Mouse (Mus musculus): ENCODE measurements around the gene Daam1.
"Not testable (repeated sequence)": the region's sequence is repeated elsewhere in the genome, so short reads cannot be mapped to it uniquely, and the experiment has no call there.

Gene Daam1

DNA sequence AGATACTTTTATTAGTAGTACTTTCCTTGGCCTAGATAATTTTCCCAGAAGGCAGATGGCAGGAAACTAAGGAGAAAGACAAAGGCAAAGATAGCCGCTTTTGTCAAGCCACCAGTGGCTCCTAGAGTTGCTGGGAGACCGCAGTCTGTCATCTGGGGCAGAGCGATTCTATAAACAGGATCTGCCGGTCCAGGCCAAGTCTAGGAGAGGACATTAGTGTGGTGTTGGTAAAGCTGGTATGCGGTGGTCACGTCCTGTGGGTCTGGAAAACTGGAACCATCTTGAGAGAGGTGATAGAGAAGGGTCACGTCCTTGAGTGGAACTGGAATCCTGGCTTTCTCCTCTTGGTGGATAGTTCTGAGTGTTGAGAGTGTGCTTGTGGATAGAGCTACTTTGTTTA is 3.2 kb downstream of the Daam1 start:
- no peak for DNase-seq (ENCODE audit: low read depth)

GRCm38 (mm10) chr12:71835966-71836668 is 5.2 kb downstream of the Daam1 start:
- peak; percentile 31 for DNase-seq (ENCODE audit: low read depth)

- DNase-seq (ENCODE audit: low read depth) = no peak
Observed at GRCm38 (mm10) chr12:71836776-71837175, 5.9 kb downstream of the Daam1 start.

DNA sequence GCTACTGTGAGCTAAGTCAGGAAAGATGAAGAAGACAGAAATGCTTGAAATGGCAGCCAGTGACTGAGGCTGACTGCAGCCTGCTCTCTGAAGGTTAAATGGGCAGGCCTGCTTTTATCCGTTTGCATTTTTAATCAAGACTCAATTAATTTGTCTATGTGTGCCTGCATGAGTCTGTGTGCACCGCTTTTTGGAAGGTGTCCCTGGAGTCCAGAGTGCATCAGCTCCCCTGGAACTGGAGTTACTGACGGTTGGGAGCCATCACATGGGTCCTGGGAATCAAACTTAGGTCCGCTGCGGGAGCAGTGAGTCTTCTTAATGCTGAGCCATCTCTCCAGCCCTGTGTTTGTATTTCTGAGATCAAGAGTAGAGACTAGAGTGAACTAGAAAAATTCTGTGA is 6.7 kb downstream of the Daam1 start:
- no peak for DNase-seq (ENCODE audit: low read depth)

- no peak for DNase-seq (ENCODE audit: low read depth)
Observed at GRCm38 (mm10) chr12:71838230-71838629, 7.4 kb downstream of the Daam1 start.

DNA sequence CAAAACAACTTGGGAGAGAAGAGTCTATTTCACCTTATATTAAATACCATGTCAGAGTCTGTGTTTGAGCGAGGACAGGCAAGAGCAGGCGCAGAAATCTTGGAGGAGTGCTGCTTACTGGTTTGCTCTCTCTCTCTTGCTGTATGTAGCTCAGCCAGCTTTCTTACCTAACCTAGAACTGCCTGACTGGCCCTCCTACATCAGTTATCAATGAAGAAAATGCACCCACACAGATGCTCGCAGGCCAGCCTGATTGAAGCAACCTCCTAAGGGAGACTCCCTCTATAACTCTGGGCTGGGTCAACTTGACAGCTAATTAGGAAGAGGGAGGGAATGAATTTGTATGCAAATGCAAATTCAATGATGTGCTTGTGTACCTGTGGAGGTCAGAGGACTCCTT is 8.8 kb downstream of the Daam1 start:
- no peak for DNase-seq (ENCODE audit: low read depth)

DNA sequence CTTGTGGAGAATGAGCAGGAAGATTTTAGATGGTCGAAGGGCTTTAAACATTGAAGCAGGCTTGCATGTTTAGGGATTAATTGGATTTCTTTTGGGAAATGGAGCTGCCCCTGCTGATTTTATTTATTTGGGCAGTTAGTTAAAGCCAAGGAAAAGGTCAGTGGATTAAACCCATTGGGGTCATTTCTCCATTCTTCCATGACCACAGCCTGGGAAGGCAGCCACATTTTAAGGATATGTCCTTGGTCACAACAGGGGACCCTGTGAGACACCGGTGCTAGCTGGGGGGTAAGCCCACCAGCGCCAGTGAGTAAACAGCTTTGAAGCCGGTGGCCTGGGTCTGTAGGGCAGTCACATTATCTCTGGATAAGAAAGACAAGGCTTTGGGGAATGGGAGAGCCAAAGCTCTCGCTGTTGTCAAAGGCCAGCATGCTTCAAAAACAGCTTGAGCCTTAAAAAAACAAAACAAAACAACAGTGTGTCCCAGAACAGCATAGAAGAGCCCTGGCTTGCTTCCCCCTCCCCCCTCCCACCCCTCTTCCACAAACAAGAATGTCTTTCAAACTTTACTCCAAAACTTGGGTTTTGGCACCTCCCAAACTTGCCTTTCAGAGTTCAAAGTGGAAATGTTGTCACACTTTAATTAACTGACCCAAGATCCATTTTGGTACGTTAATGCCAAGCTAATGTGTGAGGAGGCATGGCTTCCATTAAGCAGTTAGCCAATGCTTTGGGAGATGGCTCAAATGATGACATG is 9.7 kb downstream of the Daam1 start:
- no peak for DNase-seq (ENCODE audit: low read depth)

GRCm38 (mm10) chr12:71842006-71842405 is 11.1 kb downstream of the Daam1 start:
- no peak for DNase-seq (ENCODE audit: low read depth)

- no peak for DNase-seq (ENCODE audit: low read depth)
Observed at GRCm38 (mm10) chr12:71842588-71842987, 11.7 kb downstream of the Daam1 start.

DNA sequence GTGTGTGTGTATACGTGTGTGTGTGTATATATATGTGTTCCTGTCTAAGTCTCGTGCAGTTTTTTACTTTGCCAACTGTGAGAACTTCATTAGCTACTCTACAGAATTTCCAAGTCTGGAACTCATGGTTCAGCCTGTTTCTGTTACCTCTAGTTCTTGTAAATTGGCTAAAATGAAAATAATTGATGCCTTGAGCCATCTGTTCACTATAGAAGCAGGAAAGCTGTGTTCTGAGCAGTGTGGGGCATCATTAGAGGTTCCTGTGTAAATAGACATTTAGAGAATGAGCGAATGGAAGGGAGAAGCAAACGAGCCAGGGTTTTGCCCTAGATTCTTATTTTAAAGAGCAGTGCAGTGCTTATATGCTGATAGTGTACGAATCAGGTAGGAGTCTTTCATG is 14.6 kb downstream of the Daam1 start:
- DNase-seq (ENCODE audit: low read depth) = no peak

DNA sequence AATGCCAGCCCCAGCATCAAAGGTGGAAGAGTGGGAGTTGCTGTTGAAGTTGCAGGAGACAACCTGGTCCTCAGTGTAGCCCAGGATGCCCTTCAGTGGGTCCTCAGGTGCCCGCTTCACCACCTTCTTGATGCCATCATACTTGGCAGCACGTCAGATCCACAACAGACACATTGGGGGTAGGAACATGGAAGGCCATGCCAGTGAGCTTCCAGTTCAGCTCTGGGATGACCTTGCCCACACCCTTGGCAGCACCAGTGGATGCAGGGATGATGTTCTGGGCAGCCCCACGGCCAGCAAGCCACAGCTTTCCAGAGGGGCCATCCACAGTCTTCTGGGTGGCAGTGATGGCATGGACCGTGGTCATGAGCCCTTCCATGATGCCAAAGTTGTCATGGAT is 15.5 kb downstream of the Daam1 start:
- not testable (repeated sequence) for DNase-seq (ENCODE audit: low read depth)

GRCm38 (mm10) chr12:71847024-71847423 is 16.1 kb downstream of the Daam1 start:
- DNase-seq (ENCODE audit: low read depth) = not testable (repeated sequence)

DNA sequence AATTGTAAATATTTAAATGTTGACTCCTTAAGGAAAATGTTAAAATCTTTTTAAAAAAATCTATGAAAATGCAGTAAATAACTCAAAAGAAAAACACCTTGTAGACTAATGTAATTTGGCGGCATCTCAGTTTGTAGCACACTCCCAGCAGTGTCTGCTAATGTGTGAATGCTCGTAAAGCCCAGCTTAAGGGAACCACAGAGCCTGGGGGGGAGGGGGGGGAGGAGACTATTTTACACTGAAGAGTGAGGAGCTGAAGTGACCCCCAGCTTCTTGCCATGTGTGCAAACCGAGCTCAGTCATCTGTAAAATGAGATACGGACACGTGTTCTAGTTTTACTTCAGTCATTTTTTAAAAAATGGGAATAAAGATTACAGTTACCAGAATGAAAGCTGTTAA is 16.7 kb downstream of the Daam1 start:
- DNase-seq (ENCODE audit: low read depth) = no peak

GRCm38 (mm10) chr12:71848037-71848776 is 17.3 kb downstream of the Daam1 start:
- no peak for DNase-seq (ENCODE audit: low read depth)

- DNase-seq (ENCODE audit: low read depth) = no peak
Observed at GRCm38 (mm10) chr12:71849051-71849450, 18.2 kb downstream of the Daam1 start.

DNA sequence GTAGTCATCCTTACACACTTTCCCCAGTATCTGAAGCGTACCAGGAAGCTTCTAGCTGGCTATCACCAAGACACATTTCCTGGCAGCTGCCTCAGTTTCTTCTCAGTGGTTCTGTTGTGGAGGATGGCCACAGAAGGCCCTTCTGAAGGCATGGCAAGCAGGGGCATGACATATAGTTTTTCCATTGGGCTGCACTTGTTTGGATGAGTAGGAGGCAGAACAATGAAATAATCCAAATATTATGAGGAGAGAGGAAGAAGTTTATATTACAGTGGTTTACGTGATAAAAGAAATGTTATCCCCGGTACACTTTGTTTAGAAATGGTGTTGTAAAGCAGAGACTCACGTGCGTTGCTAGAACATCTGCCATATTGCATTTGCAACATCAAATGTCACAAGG is 19.3 kb downstream of the Daam1 start:
- no peak for DNase-seq (ENCODE audit: low read depth)

DNA sequence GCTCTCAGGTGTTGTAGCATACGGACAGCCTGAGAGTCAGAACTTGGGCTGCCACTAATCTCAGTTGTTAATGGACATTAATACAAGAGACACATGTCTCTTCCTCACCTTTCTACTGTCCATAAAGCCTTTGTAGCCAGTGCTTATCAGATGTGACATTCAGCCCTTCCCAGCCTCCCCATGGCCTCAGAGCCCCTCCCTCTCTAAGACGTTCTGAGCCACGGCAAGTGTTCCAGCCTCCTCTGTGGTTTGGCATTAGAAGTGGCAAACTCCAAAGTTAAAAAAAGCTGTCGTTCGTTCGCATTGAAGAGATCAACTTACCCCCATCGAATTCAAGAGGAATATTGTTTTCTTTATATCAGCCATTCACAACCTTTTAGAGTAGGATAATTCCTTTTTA is 21.8 kb downstream of the Daam1 start:
- no peak for DNase-seq (ENCODE audit: low read depth)

DNA sequence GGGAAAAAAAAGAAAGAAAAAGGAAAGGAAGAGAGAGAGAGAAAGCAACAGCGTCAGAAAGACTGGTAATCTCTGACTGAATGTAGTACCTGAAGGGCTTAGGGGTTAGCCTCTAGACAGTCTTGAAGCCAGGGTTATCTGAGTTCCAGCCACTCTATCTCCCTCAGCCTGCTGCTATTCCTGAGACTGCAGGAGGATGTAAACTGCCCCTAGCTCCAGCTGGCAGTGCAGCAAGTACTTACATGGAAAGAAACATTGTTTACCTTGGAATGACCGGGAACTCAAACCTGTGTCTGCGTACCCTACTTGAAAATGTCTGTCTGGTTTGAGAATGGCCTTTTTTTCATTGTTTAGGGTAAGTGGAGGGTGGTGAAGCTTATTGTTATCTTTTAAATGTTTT is 22.8 kb downstream of the Daam1 start:
- DNase-seq (ENCODE audit: low read depth) = no peak

DNA sequence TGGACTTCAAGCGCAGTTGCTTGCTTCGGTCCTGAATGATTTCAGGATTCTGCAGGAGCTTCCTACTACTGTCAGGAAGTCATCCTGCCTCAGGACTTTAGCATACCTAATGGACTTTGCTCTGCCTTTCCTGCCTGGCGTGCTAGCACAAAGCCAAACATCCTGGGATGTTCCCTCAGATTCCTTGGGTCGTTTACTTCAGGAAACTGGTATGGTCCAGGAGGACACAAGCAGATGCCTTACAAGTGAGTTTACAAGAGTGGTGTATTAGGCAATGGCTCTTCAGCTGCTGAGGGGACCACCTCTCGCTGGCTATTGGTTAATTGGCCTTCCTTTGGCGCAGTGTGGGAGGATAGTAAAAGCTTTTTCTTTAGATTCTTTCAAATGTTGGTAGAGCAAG is 23.3 kb downstream of the Daam1 start:
- no peak for DNase-seq (ENCODE audit: low read depth)

DNA sequence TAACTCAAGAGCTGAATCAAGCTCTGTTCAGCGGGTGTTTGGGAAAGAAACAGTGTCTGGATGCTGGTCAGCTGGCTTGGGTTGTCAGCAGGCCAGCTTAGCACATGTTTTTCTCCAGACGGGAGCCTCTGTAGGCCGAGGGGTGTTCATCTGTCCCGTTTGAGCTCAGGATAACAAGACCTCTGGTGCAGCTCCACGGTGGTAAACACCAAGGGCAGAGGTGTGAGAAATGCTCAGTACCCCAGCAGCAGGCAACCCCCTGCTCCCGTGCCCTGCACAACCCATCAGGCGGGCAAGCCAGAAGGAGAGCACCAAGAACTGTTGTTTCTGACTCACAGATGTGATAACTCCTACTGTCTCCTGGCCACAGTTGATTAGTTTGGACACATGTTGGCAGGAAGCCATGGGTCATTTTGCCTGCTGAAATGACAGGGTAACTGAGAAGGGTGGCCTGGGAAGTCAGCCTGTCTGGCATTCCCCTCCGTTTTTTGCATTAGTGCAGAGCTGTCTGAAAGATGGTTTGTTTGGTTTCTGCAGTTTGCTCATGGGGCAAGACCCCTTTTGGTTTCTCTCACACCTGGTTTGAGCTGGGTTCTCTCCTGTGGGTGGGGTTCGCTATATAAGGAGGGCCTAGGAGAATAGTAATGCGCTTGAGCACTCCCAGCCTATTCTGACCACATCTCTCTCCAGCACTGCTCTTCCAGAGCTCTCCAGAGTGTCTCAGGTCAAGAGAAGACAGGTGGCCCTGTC is 25.0 kb downstream of the Daam1 start:
- peak; percentile 81 for DNase-seq (ENCODE audit: low read depth)

DNA sequence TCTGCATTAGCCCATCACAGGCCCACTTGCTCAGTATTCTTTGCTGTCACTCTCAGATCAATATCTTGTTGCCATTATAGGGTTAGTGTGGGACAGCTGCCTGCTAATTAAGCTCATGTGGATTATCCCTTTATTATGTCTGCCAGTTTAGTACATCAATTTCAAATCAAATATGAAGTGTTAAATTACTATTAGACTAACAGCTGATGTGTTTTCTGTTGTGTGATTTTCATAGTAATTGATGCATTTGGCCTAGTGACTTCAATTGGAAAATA is 25.5 kb downstream of the Daam1 start:
- no peak for DNase-seq (ENCODE audit: low read depth)

DNA sequence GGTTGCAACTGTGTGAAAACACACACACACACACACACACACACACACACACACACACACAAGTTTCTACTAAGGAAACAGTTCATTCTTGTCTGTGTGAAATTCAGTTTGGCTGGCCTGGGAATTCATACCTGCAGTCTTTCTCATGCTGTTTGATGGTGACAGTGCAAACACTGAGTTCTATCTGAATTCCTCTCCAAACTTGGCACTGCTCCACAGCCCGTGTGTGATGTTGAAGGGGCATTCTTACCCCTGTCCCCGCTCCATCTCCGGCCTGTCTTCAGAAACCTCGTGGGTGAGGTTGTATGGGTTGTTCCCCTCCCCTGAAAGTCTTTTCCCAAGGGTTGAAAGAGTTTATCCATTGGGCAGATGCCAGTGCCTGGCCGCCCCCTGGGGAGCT is 28.2 kb downstream of the Daam1 start:
- no peak for DNase-seq (ENCODE audit: low read depth)
